Mouse (Mus musculus) kidney, postnatal 0 days (tissue): ENCODE measurements around the gene Rubcnl. TPM values are rescaled to one million over a fixed set of nuclear protein-coding genes. Genes with fewer than 3 reads are reported as not detected.

Source experiments
- ATAC-seq: fragments of 200-750 bp; cut with Nextera tagmentation; replicated peaks from 2 replicates; pipeline ENCODE4 v1.8.0; 2017; ENCODE audit warnings: low read depth, moderate number of reproducible peaks, moderate TSS enrichment, moderate library complexity; ENCODE audit not compliant: low FRiP score
- DNase-seq: peaks from one replicate; pipeline ENCODE4 v3.0.0-alpha.2; 2016; ENCODE audit warnings: low spot score
- H3K27ac ChIP-seq: fragments of 300-500 bp; sonication (generic); 2 replicates; pipeline ENCODE4 v1.5.1; 2014; ENCODE audit warnings: mild to moderate bottlenecking
- H3K27me3 ChIP-seq: fragments of 300-500 bp; sonication (generic); 2 replicates; pipeline ENCODE4 v1.6.1; 2014; ENCODE audit warnings: low read length, mixed read lengths; ENCODE audit not compliant: insufficient read depth
- H3K36me3 ChIP-seq: fragments of 300-500 bp; sonication (generic); 2 replicates; pipeline ENCODE4 v1.6.1; 2014; ENCODE audit warnings: low read length, mixed read lengths; ENCODE audit not compliant: insufficient read depth
- H3K4me1 ChIP-seq: fragments of 300-500 bp; sonication (generic); replicated peaks from 2 replicates; pipeline ENCODE4 v1.6.1; 2014; ENCODE audit warnings: antibody characterized with exemption, low read length, mixed read lengths; ENCODE audit not compliant: insufficient read depth
- H3K4me2 ChIP-seq: fragments of 300-500 bp; sonication (generic); 2 replicates; pipeline ENCODE4 v1.6.1; 2014; ENCODE audit warnings: mild to moderate bottlenecking, low read length, moderate library complexity, mixed read lengths
- H3K4me3 ChIP-seq: fragments of 300-500 bp; sonication (generic); replicated peaks from 2 replicates; pipeline ENCODE4 v1.5.1; 2014; ENCODE audit warnings: low read depth, low read length
- H3K9ac ChIP-seq: fragments of 300-500 bp; sonication (generic); 2 replicates; pipeline ENCODE4 v1.6.1; 2014; ENCODE audit warnings: low read depth, low read length
- H3K9me3 ChIP-seq: fragments of 300-500 bp; sonication (generic); replicated peaks from 2 replicates; pipeline ENCODE4 v1.6.1; 2016; ENCODE audit warnings: low read length, inconsistent platforms, mixed read lengths
- CTCF ChIP-seq: IDR thresholded peaks from 2 replicates; pipeline ENCODE4 v1.5.1; 2016; ENCODE audit warnings: antibody characterized with exemption, low read depth, mild to moderate bottlenecking, moderate library complexity
- WGBS: fragments of 180-500 bp; shearing (Covaris S2); extraction: QIAGEN DNeasy Blood & Tissue Kit; methylation state at CpG from one replicate; pipeline ENCODE4 v1.1.7; 2014; 5-methylcytosine and 5-hydroxymethylcytosine counted together
- polyA plus RNA-seq: library from polyadenylated mRNA; unstranded; fragments of >200 nt; fragmentation: Nextera tagmentation; extraction: Ambion mirVana; gene quantifications from 2 replicates; pipeline ENCODE4 v1.2.1, GENCODE M21; 2015

The Rubcnl gene
- polyA plus RNA-seq, 1 experiment from 2014 or later: 0.22 TPM

GRCm38 (mm10) chr14:74983079-74983478, 32.7 kb upstream of the Rubcnl start:
- Histone ChIP-seq H3K4me3 (no peak overlapping the region), H3K9ac (no peak overlapping the region), H3K36me3 (no peaks in the 10 kb centered on the region), H3K27me3 (no peaks in the 10 kb centered on the region), H3K27ac (no peak overlapping the region), H3K9me3 (no peaks in the 10 kb centered on the region), H3K4me1 (no peaks in the 10 kb centered on the region), H3K4me2 (no peak overlapping the region)
- ATAC-seq (no peak), DNase-seq (no peak)
- TF ChIP-seq CTCF: no peak
- 79% methylated on average over 5 of the region's 5 CpGs for WGBS

DNA sequence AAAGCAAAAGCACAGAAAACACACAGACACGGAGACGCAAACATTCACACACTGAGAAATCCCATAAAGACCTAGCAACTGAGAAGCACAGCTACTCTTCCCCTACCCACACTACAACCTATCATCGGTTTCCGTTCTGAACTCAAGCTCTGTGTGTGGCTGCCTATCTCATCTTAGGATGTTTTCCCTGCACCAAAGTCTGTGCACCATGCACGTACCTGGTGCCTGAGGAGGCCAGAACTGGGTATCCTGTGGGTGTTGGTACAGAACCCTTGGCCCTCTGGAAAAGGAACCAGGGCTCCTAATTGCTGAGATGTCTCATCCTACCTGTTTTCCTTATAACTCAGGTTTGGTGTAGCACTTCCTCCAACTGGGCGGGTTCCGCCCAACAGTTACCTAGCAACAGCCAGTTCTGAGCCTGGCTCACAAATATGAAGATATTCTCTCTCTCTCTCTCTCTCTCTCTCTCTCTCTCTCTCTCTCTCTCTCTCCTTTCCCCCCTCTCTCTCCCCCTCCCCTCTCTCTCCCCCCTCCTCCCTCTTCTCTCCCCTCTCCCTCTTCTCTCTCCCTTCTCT, 30.9 kb upstream of the Rubcnl start:
- 87% methylated on average over 7 of the region's 7 CpGs for WGBS

DNA sequence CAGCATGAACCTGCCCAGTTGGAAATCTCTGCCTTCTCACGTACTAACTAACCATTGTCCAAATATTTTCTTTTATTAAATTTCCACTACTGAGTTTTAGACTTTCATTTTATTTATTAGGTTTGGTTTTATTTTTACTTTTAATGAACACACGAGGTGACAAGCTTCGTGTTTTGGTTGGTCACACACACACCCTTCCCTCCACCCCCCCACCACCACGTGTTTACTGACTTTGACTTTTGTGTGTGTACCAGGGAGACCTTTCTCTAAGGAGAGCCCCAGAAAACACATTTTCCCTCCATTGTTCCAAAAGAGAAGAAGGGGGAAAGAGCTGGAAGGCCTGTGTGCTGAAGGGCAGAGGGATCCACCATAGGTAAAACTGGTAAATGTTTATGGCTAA, 30.2 kb upstream of the Rubcnl start:
- Histone ChIP-seq H3K9me3 (no peaks in the 10 kb centered on the region), H3K4me3 (no peak overlapping the region), H3K27me3 (no peaks in the 10 kb centered on the region), H3K9ac (no peak overlapping the region), H3K4me1 (no peaks in the 10 kb centered on the region), H3K36me3 (no peaks in the 10 kb centered on the region), H3K27ac (no peak overlapping the region), H3K4me2 (no peak overlapping the region)
- ATAC-seq: no peak
- DNase-seq: no peak
- TF ChIP-seq CTCF: no peak
- WGBS: 51% methylated on average over 4 of the region's 4 CpGs

More for the DNA sequence above, 30.9 kb upstream of the Rubcnl start:
- H3K36me3 ChIP-seq: no peaks in the 10 kb centered on the region
- no peak overlapping the region for H3K27ac ChIP-seq
- H3K27me3 ChIP-seq: no peaks in the 10 kb centered on the region
- H3K9ac ChIP-seq: no peak overlapping the region
- DNase-seq (no peak), ATAC-seq (no peak)
- H3K4me1 ChIP-seq: no peaks in the 10 kb centered on the region
- no peak for TF ChIP-seq CTCF
- no peak overlapping the region for H3K4me3 ChIP-seq
- no peaks in the 10 kb centered on the region for H3K9me3 ChIP-seq
- no peak overlapping the region for H3K4me2 ChIP-seq

DNA sequence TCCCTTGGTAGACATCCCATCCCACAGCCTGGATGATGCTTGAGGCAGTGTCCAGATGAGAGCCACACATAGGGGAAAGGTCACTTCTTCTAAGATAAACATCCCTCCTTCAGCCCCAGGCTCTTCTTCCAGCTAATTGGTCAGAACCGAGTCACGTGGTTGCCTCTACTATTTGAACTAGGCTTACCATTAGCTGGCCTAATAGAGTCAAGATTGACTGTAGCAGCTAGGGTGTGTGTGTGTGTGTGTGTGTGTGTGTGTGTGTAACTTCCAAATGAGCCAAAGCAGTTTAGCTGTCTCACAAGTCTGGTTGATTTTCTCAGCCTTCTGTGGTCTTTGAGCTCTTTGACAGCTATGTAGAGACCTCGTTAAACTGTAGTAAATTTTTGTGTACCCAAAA, 29.3 kb upstream of the Rubcnl start:
- no peak overlapping the region for H3K4me3 ChIP-seq
- ATAC-seq (no peak), DNase-seq (no peak)
- no peaks in the 10 kb centered on the region for H3K9me3 ChIP-seq
- H3K4me1 ChIP-seq: no peaks in the 10 kb centered on the region
- no peak for TF ChIP-seq CTCF
- WGBS: 77% methylated on average over 3 of the region's 3 CpGs
- H3K9ac ChIP-seq: no peak overlapping the region
- H3K27ac ChIP-seq: no peak overlapping the region
- H3K27me3 ChIP-seq: no peaks in the 10 kb centered on the region
- H3K36me3 ChIP-seq: no peaks in the 10 kb centered on the region
- no peak overlapping the region for H3K4me2 ChIP-seq

DNA sequence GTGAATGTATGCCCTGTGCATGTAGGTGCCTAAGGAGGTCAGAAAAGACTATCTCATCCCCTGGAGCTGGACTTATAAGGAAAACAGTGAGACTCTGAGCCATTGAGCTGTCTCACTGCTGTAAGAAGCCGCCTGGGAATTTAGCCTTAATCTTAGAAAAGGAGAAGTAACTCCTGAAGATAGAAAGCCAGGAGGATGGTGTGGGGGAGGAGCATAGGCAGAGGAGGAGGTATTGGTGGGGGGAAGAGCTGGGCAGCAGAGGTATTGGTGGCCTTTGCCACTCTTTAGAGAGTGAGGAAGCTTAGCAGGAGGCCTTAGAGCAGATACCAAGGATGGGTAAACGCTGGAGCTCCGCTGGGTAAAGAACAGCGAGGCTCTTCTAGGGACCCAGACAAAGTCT, 26.5 kb upstream of the Rubcnl start:
- Histone ChIP-seq H3K9ac (no peak overlapping the region), H3K36me3 (no peaks in the 10 kb centered on the region), H3K27ac (no peak overlapping the region), H3K4me2 (no peak overlapping the region), H3K4me3 (no peak overlapping the region), H3K27me3 (no peaks in the 10 kb centered on the region), H3K9me3 (no peaks in the 10 kb centered on the region), H3K4me1 (no peaks in the 10 kb centered on the region)
- 62% methylated on average over 4 of the region's 4 CpGs for WGBS
- no peak for ATAC-seq
- no peak for DNase-seq
- no peak for TF ChIP-seq CTCF

GRCm38 (mm10) chr14:74989909-74990308, 25.9 kb upstream of the Rubcnl start:
- TF ChIP-seq CTCF: no peak
- WGBS: 86% methylated on average over 4 of the region's 4 CpGs

DNA sequence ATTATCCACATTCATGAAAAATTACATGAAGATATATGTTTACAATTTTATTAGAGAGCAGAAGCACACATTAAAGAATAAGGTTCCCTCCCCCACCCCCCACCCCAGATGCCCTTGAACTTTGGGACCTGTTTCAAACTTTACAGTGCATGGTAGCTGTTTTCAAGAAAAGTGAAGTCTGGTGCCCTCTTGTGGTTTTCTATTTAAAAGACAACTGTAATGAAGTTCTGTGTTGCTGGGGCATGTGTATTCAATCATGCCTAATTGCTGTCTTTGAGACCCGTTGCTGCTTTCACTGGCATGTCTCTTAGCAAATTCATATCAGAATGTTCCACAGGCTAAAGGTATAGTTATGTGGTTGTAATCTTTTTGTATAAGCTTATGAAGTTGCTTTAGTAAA, 25.3 kb upstream of the Rubcnl start:
- WGBS: 3% methylated on average over 1 of the region's 1 CpGs
- peak; percentile 80 for TF ChIP-seq CTCF
- H3K27ac ChIP-seq: no peak overlapping the region
- ATAC-seq: no peak
- H3K36me3 ChIP-seq: no peaks in the 10 kb centered on the region
- no peak overlapping the region for H3K9ac ChIP-seq
- H3K4me1 ChIP-seq: no peaks in the 10 kb centered on the region
- no peaks in the 10 kb centered on the region for H3K27me3 ChIP-seq
- H3K4me3 ChIP-seq: no peak overlapping the region
- peak; percentile 89 for DNase-seq
- no peaks in the 10 kb centered on the region for H3K9me3 ChIP-seq
- H3K4me2 ChIP-seq: no peak overlapping the region

More at GRCm38 (mm10) chr14:74989909-74990308, 25.9 kb upstream of the Rubcnl start:
- H3K9me3 ChIP-seq: no peaks in the 10 kb centered on the region
- H3K36me3 ChIP-seq: no peaks in the 10 kb centered on the region
- H3K27ac ChIP-seq: no peak overlapping the region
- H3K9ac ChIP-seq: no peak overlapping the region
- H3K4me1 ChIP-seq: no peaks in the 10 kb centered on the region
- DNase-seq (no peak), ATAC-seq (no peak)
- no peak overlapping the region for H3K4me3 ChIP-seq
- no peaks in the 10 kb centered on the region for H3K27me3 ChIP-seq
- no peak overlapping the region for H3K4me2 ChIP-seq
